Mouse (Mus musculus) frontal cortex, postnatal 10 days (tissue): ENCODE data around the gene Abtb1.
A peak's percentile ranks its signal among the peaks of the same experiment; 100 is the strongest.

Experiments used
- DNase-seq, 2 experiments: peaks; one replicate each; pipeline ENCODE4 v3.0.0; 2022; ENCODE audit warnings: low spot score in 2 of 2, mixed read lengths in 1 of 2

Gene Abtb1

GRCm38 (mm10) chr6:88855636-88856035 is 13.9 kb upstream of the Abtb1 start:
- peak in 1 of 2 experiments; percentile 57 for DNase-seq

DNA sequence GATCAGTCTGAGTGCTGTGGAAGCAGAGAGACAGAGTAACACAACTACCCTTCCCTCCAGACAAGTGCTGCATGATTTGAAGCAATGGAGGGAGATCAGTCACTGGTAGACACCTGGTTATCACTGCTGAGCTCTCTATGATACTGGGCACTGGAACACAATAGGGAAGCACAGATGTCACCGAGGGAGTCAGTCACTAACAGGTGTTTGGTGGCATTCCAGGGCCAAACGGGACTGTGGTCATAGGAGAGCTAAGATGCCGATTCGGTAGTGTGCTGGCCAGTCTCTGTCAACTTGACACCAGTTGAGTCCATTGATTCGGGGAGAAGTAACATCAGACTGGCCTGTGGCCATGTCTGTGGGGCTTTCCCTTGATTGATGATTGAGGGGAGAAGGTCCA is 12.7 kb upstream of the Abtb1 start:
- no peak for DNase-seq

- DNase-seq = no peak
Measured at GRCm38 (mm10) chr6:88850034-88850433, 8.2 kb upstream of the Abtb1 start.

GRCm38 (mm10) chr6:88849270-88849669 is 7.5 kb upstream of the Abtb1 start:
- no peak for DNase-seq

GRCm38 (mm10) chr6:88847571-88847970 is 5.8 kb upstream of the Abtb1 start:
- no peak for DNase-seq

DNA sequence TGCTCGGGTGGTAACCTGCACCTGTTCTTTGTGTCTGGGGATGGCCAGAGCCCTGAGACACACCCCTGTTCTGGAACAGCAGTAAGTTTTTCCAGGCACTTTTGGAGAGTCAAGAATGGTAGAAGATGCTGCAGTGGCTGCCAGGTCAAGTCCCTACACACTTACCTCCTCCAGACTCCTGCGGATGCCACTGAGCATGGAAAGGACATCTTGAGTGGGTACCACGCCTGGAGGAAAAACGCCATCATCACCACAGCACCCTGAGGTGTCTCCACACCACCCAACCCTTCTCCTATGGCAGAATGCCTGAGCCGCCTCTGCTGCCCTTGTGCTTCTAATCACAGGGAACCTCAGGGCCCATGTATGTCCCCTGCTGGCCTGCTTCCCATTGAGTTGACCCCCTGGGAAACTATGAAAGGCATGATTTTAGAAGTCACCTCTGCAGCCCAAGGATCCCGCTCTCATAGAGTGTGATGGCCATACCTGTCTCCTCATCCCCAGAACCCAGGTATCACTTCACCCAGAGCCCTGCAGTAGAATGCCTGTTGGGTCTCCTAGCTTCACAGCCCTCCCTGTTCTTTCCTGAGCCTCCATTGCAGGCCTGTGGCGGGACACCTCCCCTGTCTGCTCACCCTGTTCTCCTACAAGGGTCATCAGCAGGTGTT is 3.2 kb upstream of the Abtb1 start:
- no peak for DNase-seq

GRCm38 (mm10) chr6:88843781-88844725 is 2.3 kb upstream of the Abtb1 start:
- DNase-seq = no peak

DNA sequence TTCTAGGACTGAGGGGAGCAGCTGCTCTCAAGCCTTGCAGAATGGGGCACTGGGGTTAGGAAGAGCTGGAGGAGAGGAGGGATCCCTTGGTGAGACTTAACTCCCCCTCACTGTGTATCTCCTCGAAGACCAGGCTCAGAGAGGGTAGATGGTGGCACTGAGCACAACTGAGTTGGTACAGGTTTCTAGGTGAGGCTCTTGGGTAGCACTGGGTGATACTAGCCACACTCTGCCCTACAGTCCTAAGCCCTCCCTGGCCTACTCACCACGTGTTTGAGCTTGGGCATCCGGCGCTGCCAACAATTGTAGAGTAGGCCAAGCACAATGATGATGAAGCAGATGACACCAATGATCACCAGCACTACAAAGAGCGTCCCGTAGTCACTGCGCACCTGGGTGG is 1.5 kb upstream of the Abtb1 start:
- no peak for DNase-seq

DNA sequence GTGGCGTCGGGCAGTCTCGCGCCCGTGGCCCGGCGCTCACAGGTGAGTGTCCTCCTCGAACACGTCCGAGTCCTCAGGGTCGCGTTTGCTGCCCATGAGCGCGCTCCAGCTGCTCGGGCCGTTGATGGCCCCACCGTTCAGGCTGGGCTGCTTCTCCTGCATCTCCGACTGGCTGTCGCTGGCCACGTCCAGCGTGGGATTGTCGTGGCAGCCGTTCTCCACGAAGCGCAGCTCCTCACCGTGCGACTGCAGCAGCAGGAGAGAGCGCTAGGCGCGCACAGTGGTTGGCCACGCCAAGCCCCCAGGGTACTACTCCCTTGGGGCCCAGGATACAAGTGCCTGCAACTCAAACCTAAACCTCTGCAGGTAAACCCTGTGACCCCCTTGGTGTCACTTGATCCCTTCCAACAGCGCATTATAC is 957 bp upstream of the Abtb1 start:
- DNase-seq = no peak

GRCm38 (mm10) chr6:88841514-88841780 is 337 bp downstream of the Abtb1 start:
- DNase-seq = no peak

GRCm38 (mm10) chr6:88840791-88841513 is 832 bp downstream of the Abtb1 start:
- DNase-seq = no peak

GRCm38 (mm10) chr6:88840211-88840610 is 1.6 kb downstream of the Abtb1 start:
- DNase-seq = no peak

- DNase-seq = no peak
Measured at GRCm38 (mm10) chr6:88839135-88839970, 2.4 kb downstream of the Abtb1 start.

GRCm38 (mm10) chr6:88838613-88839012 is 3.2 kb downstream of the Abtb1 start:
- DNase-seq = no peak

DNA sequence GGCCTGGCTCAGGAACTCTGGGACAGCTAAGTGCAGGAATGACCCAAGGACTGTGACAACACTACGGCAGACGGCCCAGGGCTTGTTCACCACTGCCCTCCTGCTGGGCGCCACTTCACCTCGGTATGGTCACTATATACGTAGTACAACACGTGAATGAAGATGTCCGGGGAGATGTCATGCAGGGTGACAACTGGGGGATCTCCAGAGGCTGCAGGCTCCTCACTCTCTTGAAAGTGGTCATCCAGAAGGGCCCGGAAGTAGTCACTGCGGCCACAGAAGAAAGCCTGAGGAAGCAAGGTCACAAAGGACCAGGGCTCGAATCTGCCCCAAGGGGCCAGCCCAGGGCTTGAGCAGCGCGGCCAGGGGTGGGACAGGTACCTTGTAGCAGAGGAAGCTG is 3.8 kb downstream of the Abtb1 start:
- no peak for DNase-seq

DNA sequence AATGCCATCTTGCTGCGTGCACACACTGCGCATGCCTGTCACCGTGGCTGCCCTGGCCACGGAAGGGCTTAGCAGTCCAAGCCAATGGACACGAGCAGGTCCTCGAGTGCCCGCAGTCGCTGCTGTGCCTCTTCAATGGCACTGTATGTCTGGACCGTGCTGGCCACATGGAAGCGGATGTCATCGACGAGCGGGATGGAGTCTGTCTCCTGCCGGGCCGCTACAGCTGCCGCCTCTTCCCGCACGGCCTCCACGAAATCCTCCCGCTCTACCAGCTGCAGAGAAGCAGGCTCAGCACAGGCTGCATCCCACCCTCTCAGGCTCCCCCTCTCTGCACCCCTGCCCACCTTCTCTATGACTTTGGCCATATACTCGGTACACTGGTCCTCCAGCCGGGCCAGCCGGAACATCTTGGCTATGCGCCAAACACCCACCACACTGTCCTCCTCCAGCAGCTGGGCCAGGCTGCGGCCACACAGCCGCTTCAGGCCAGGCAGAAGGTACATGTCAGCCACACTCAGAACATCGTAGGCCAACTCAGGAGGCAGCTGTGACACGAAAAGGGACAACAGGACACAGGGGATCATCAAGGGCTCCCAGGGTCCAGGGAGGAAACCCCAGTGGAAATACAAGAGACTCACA is 5.5 kb downstream of the Abtb1 start:
- no peak for DNase-seq

DNA sequence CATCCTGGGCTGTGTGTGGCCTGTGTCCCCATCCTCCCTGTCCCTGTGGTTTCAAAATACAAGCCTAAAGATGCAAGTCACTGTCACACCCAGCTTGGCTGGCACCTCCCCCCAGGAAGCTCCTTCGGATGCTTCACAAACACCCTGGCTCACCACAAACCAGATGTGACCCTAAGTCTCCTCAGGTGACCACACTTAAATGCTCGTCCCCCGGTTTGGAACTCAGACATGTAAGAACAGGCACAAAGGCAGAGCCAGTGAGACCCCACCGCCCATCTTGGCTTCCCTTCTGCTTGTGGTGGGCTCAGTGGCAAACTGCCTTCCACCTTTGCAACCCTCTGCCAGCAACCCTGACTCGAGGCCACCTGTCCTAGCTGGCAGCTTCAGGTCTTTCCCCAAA is 6.7 kb downstream of the Abtb1 start:
- no peak for DNase-seq

DNA sequence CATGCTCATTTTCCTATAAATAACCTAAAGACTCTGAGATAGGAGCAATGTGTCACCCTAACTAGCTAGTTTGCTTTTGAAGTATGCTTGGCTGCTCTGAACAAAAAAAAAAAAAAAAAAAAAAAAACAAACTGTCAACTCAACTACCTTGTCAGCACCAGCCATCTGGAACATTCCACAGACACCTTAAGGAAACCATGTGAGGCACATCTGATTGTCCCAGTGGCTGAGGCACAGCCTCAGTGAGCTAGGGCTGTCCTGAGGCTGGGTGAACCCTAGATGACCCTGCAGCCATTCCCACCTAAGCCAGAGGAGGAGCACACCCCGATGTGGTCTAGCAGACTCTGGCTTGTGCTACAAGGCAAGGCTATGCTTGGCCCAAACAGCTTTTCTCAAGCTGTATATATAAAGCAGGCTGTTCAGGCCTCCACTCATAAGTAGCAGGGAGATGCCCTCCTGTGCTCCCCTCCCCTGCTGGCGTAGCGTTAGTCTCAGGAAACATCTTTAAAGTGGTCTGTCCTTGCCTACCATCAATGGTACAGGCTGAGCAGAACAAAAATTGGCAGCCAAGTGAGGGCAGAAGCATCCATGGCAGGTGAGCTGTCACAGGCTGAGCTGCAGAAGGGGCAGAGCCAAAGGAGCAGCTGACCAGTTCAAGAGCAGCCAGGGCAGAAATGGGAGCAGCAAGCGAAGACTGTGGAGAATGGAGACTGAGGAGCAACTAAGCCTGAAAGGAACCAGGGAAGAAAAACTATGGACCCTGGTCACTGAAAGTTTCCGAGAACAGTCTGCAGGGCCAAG is 8.2 kb downstream of the Abtb1 start:
- DNase-seq = no peak

DNA sequence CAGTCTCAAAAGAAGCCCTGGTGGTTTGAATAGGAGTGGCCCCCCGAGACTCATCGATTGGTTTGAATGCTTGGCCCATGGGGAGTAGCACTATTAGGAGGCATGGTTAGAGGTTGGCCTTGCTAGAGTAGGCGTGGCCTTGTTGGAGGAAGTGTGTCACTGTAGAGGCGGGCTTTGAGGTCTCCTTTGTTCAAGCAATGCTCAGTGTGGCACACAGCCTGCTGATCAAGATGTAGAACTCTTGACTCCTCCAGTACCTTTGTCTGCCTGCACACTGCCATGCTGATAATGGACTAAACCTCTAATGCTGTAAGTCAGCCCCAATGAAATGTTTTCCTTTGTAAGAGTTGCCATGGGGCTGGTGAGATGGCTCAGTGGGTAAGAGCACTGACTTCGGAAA is 9.1 kb downstream of the Abtb1 start:
- no peak for DNase-seq

DNA sequence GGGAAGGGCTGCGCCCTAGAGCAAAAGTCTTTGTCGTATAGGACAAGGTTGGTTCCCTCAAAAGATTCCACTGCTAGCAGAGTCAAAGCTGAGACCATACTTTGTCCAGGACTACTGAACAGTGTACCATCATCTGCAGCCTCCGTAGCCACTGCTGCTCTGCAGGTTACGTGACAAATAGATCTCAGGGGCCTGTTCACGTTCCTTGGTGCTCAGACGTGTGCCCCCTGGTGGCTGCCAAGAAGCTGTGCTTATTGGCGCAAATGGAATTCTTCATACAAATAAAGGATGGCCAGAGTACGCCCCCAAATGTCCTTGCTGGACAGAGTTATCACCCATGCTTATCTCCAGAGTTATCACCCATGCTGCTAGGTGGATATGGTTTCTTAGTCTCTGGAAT is 10.3 kb downstream of the Abtb1 start:
- DNase-seq = peak in 1 of 2 experiments; percentile 55
